Mouse (Mus musculus) forebrain, postnatal 0 days (tissue): ENCODE measurements at regions not wholly inside any gene's neighbourhood (a gene's known extent, or its start where the extent isn't known, plus 50 kb on each side); places are given as distances from the start of the nearest gene placed in this dataset.
"Not testable (repeated sequence)": the region's sequence is repeated elsewhere in the genome, so short reads cannot be mapped to it uniquely, and the experiment has no call there.

Experiments used
- ATAC-seq: fragments of 200-750 bp; cut with Nextera tagmentation; 2 replicates; pipeline ENCODE4 v1.8.0; 2017; ENCODE audit warnings: mild to moderate bottlenecking, moderate library complexity
- DNase-seq: peaks from one replicate; pipeline ENCODE4 v3.0.0-alpha.2; 2015
- H3K27ac ChIP-seq: fragments of 300-500 bp; sonication (generic); 2 replicates; pipeline ENCODE4 v1.5.1; 2014; ENCODE audit warnings: low read depth, mild to moderate bottlenecking, antibody characterized with exemption, low read length, moderate library complexity, mixed read lengths
- H3K27me3 ChIP-seq: fragments of 300-500 bp; sonication (generic); 2 replicates; pipeline ENCODE4 v1.6.1; 2014; ENCODE audit warnings: mild to moderate bottlenecking, low read length, mixed read lengths; ENCODE audit not compliant: insufficient read depth
- H3K36me3 ChIP-seq: fragments of 300-500 bp; sonication (generic); 2 replicates; pipeline ENCODE4 v1.6.1; 2014; ENCODE audit warnings: mild to moderate bottlenecking, moderate library complexity; ENCODE audit not compliant: insufficient read depth
- H3K4me1 ChIP-seq: fragments of 300-500 bp; sonication (generic); 2 replicates; pipeline ENCODE4 v1.6.1; 2014; ENCODE audit warnings: antibody characterized with exemption; ENCODE audit not compliant: insufficient read depth
- H3K4me2 ChIP-seq: fragments of 300-500 bp; sonication (generic); 2 replicates; pipeline ENCODE4 v1.6.1; 2014; ENCODE audit warnings: low read depth, mild to moderate bottlenecking, moderate library complexity
- H3K4me3 ChIP-seq: fragments of 300-500 bp; sonication (generic); 2 replicates; pipeline ENCODE4 v1.5.1; 2014; ENCODE audit warnings: low read depth, low read length, mixed read lengths
- H3K9ac ChIP-seq: fragments of 300-500 bp; sonication (generic); 2 replicates; pipeline ENCODE4 v1.6.1; 2014; ENCODE audit warnings: mild to moderate bottlenecking
- H3K9me3 ChIP-seq: fragments of 300-500 bp; sonication (generic); 2 replicates; pipeline ENCODE4 v1.6.1; 2016; ENCODE audit warnings: low read length
- CTCF ChIP-seq: sonication (generic); IDR thresholded peaks from 2 replicates; pipeline ENCODE4 v1.5.1; 2016; ENCODE audit warnings: antibody characterized with exemption, control low read depth, low read depth
- WGBS: fragments of 180-500 bp; shearing (Covaris S2); extraction: QIAGEN DNeasy Blood & Tissue Kit; methylation state at CpG from one replicate; pipeline ENCODE4 v1.1.7; 2014; 5-methylcytosine and 5-hydroxymethylcytosine counted together

GRCm38 (mm10) chr3:81820304-81820703 lies 112.1 kb upstream of the Ctso start:
- 74% methylated on average over 2 of the region's 2 CpGs for WGBS
- Histone ChIP-seq H3K4me3 (no peak overlapping the region), H3K27me3 (no peaks in the 10 kb centered on the region), H3K9ac (no peak overlapping the region), H3K4me2 (no peak overlapping the region), H3K36me3 (no peaks in the 10 kb centered on the region), H3K4me1 (no peaks in the 10 kb centered on the region), H3K27ac (no peak overlapping the region), H3K9me3 (no peaks in the 10 kb centered on the region)
- TF ChIP-seq CTCF, result no peak
- DNase-seq (no peak), ATAC-seq (no peak)

GRCm38 (mm10) chr3:81829525-81829924 lies 102.9 kb upstream of the Ctso start:
- WGBS, result no CpG with 5 or more reads among the region's 2 CpGs
- peak; percentile 21; the same call in 1 of the 2 replicates for ATAC-seq

GRCm38 (mm10) chr3:81829966-81830599 lies 102.3 kb upstream of the Ctso start:
- peaks cover 9% of the 10 kb centered on the region; the same call in 1 of the 2 replicates for H3K4me1 ChIP-seq
- H3K9ac ChIP-seq, result no peak overlapping the region
- peak; percentile 87 for DNase-seq
- no peaks in the 10 kb centered on the region for H3K36me3 ChIP-seq
- peak; percentile 99 for ATAC-seq
- H3K9me3 ChIP-seq, result no peaks in the 10 kb centered on the region
- H3K4me3 ChIP-seq, result no peak overlapping the region
- no peak for TF ChIP-seq CTCF
- H3K27ac ChIP-seq, result peak overlapping the region; percentile 80
- H3K4me2 ChIP-seq, result no peak overlapping the region
- H3K27me3 ChIP-seq, result no peaks in the 10 kb centered on the region

More at GRCm38 (mm10) chr3:81829525-81829924, 102.9 kb upstream of the Ctso start:
- no peaks in the 10 kb centered on the region for H3K9me3 ChIP-seq
- DNase-seq, result peak; percentile 39
- no peaks in the 10 kb centered on the region for H3K27me3 ChIP-seq
- peaks cover 9% of the 10 kb centered on the region; the same call in 1 of the 2 replicates for H3K4me1 ChIP-seq
- H3K36me3 ChIP-seq, result no peaks in the 10 kb centered on the region
- H3K9ac ChIP-seq, result no peak overlapping the region
- H3K4me2 ChIP-seq, result no peak overlapping the region
- peak overlapping the region; percentile 80 for H3K27ac ChIP-seq
- no peak for TF ChIP-seq CTCF
- no peak overlapping the region for H3K4me3 ChIP-seq

GRCm38 (mm10) chr3:81835380-81836157 lies 96.8 kb upstream of the Ctso start:
- H3K4me1 ChIP-seq, result no peaks in the 10 kb centered on the region
- H3K27ac ChIP-seq, result no peak overlapping the region
- no peaks in the 10 kb centered on the region for H3K9me3 ChIP-seq
- no peak overlapping the region for H3K4me3 ChIP-seq
- TF ChIP-seq CTCF, result no peak
- 18% methylated on average over 11 of the region's 11 CpGs for WGBS
- H3K36me3 ChIP-seq, result no peaks in the 10 kb centered on the region
- DNase-seq (no peak), ATAC-seq (0 out of 2 replicates have a peak, but pooled peaks have one; percentile 16)
- no peaks in the 10 kb centered on the region for H3K27me3 ChIP-seq
- no peak overlapping the region for H3K4me2 ChIP-seq
- no peak overlapping the region for H3K9ac ChIP-seq

- H3K27me3 ChIP-seq, result no peaks in the 10 kb centered on the region
- no peak for TF ChIP-seq CTCF
- no peak for DNase-seq
- no peaks in the 10 kb centered on the region for H3K36me3 ChIP-seq
- H3K9me3 ChIP-seq, result no peaks in the 10 kb centered on the region
- H3K4me1 ChIP-seq, result no peaks in the 10 kb centered on the region
- 88% methylated on average over 7 of the region's 7 CpGs for WGBS
- ATAC-seq, result no peak
- H3K9ac ChIP-seq, result no peak overlapping the region
- no peak overlapping the region for H3K4me2 ChIP-seq
- no peak overlapping the region for H3K4me3 ChIP-seq
- no peak overlapping the region for H3K27ac ChIP-seq
Observed at GRCm38 (mm10) chr3:81836478-81836877, 95.9 kb upstream of the Ctso start.

- H3K4me2 ChIP-seq, H3K27ac ChIP-seq, H3K9ac ChIP-seq, H3K4me3 ChIP-seq, DNase-seq, H3K4me1 ChIP-seq, ATAC-seq, H3K9me3 ChIP-seq, H3K27me3 ChIP-seq, H3K36me3 ChIP-seq: not testable (repeated sequence)
- 93% methylated on average over 9 of the region's 9 CpGs for WGBS
Observed at GRCm38 (mm10) chr3:81838121-81838520, 94.3 kb upstream of the Ctso start.

GRCm38 (mm10) chr3:81864487-81864886 lies 67.9 kb upstream of the Ctso start:
- TF ChIP-seq CTCF, result no peak
- H3K27me3 ChIP-seq, result no peaks in the 10 kb centered on the region

More at GRCm38 (mm10) chr3:81864487-81864886, 67.9 kb upstream of the Ctso start:
- 88% methylated on average over 1 of the region's 1 CpGs for WGBS
- Histone ChIP-seq H3K9ac (no peak overlapping the region), H3K9me3 (no peaks in the 10 kb centered on the region), H3K4me3 (no peak overlapping the region), H3K4me2 (no peak overlapping the region), H3K27ac (no peak overlapping the region), H3K36me3 (no peaks in the 10 kb centered on the region), H3K4me1 (no peaks in the 10 kb centered on the region)
- DNase-seq (no peak), ATAC-seq (no peak)
